Comparison of ENCODE assay signal across 24 mouse cellular contexts in genomic region chr16:33561308-33562009, GRCm38 (mm10). TPM values are rescaled to one million over a fixed set of nuclear protein-coding genes. Genes with fewer than 3 reads are reported as not detected.
DNase-seq lines count a peak whose midpoint lies in the region; ATAC-seq and TF ChIP-seq lines count a peak whose summit lies in the region.
"Had no signal": no experiment of that assay in that cellular context is flagged by ENCODE, and none has a peak within 500 bp of the region (broad histone marks: within the 10 kb centered on the region; RNA-seq: fewer than 3 reads in every experiment).

No protein-coding gene starts in this region.

- WGBS in heart, embryonic 11.5 days (ENCODE audit: insufficient replicate concordance) = 78% methylated on average over 12 of the region's 12 CpGs
- WGBS in kidney, postnatal 0 days = 84% methylated on average over 12 of the region's 12 CpGs
- WGBS in embryonic facial prominence, embryonic 10.5 days = 85% methylated on average over 12 of the region's 12 CpGs
- 42% methylated on average over 12 of the region's 12 CpGs for WGBS in small intestine, adult 2 months

- no peaks in the 10 kb centered on the region for H3K36me3 ChIP-seq in heart, embryonic 11.5 days (ENCODE audit: control insufficient read depth, insufficient read depth, low read length)
- H3K36me3 ChIP-seq in kidney, postnatal 0 days (ENCODE audit: insufficient read depth, low read length) = no peaks in the 10 kb centered on the region
- H3K36me3 ChIP-seq in embryonic facial prominence, embryonic 10.5 days (replicated peaks) = no peaks in the 10 kb centered on the region
- H3K36me3 ChIP-seq in small intestine, adult 2 months (ENCODE audit: control insufficient read depth, insufficient read depth, low read length) = no peaks in the 10 kb centered on the region
- H3K36me3 ChIP-seq: forebrain, embryonic 12.5 days; limb, embryonic 13.5 days; neural tube, embryonic 15.5 days had no signal

- no peaks in the 10 kb centered on the region for H3K27me3 ChIP-seq in heart, embryonic 11.5 days (ENCODE audit: control insufficient read depth, insufficient read depth, low read length)
- H3K27me3 ChIP-seq in kidney, postnatal 0 days (ENCODE audit: insufficient read depth, low read length) = no peaks in the 10 kb centered on the region
- no peaks in the 10 kb centered on the region for H3K27me3 ChIP-seq in embryonic facial prominence, embryonic 10.5 days (replicated peaks; ENCODE audit: low read depth, poor library complexity, severe bottlenecking)
- H3K27me3 ChIP-seq in small intestine, adult 2 months (ENCODE audit: control insufficient read depth, insufficient read depth, low read length) = no peaks in the 10 kb centered on the region
- H3K27me3 ChIP-seq: forebrain, embryonic 12.5 days; limb, embryonic 13.5 days; neural tube, embryonic 15.5 days had no signal

- H3K9me3 ChIP-seq in heart, embryonic 11.5 days (replicated peaks; ENCODE audit: control insufficient read depth, low read length) = no peaks in the 10 kb centered on the region
- H3K9me3 ChIP-seq in kidney, postnatal 0 days (replicated peaks; ENCODE audit: low read length) = no peaks in the 10 kb centered on the region
- H3K9me3 ChIP-seq in embryonic facial prominence, embryonic 10.5 days = no peaks in the 10 kb centered on the region
- H3K9me3 ChIP-seq: forebrain, embryonic 12.5 days; limb, embryonic 13.5 days; megakaryocyte, embryonic 14.5 days; neural tube, embryonic 15.5 days had no signal

- peak; percentile 91 for DNase-seq in heart, adult 11 months
- no peak for DNase-seq in kidney, postnatal 0 days (ENCODE audit: low spot score)
- no peak for DNase-seq in kidney, adult 9 months
- no peak for DNase-seq in embryonic facial prominence, embryonic 10.5 days (ENCODE audit: low spot score)
- DNase-seq in spleen, postnatal 4 days (ENCODE audit: low spot score in 2 of 2) = no peak
- DNase-seq: cerebellum, adult 11-12 months; cerebellum, postnatal 10 days; gastrocnemius, postnatal 10 days; kidney, adult 8-10 months; kidney, postnatal 25 days; layer of hippocampus, adult 9-11 months; lung, embryonic 14.5 days; right cerebral cortex, adult 18-20 months; thymus, postnatal 14 days had no signal

- no peak for TF ChIP-seq POLR2A in small intestine, adult 2 months (IDR thresholded peaks at IDR 0.05; ENCODE audit: low read depth, low read length)

- no peak overlapping the region for H3K4me2 ChIP-seq in heart, embryonic 11.5 days
- H3K4me2 ChIP-seq in kidney, postnatal 0 days (ENCODE audit: low read length) = no peak overlapping the region
- H3K4me2 ChIP-seq: forebrain, embryonic 12.5 days; limb, embryonic 13.5 days; lung, embryonic 14.5 days; neural tube, embryonic 15.5 days had no signal

- no peak overlapping the region for H3K27ac ChIP-seq in heart, embryonic 11.5 days (ENCODE audit: low read depth, low read length)
- 0 out of 2 replicates have a peak overlapping the region, but pooled peaks have one; percentile 25 for H3K27ac ChIP-seq in kidney, postnatal 0 days
- H3K27ac ChIP-seq in embryonic facial prominence, embryonic 10.5 days (replicated peaks) = 0 out of 2 replicates have a peak overlapping the region, but pooled peaks have one; percentile 58
- H3K27ac ChIP-seq in small intestine, adult 2 months (ENCODE audit: insufficient read depth, low read depth, low read length) = peak overlapping the region; percentile 77
- H3K27ac ChIP-seq: limb, embryonic 13.5 days; liver, embryonic 14.5 days; neural tube, embryonic 15.5 days had no signal

- peaks cover 17% of the 10 kb centered on the region for H3K4me1 ChIP-seq in heart, embryonic 11.5 days (ENCODE audit: control insufficient read depth, insufficient read depth, low read length)
- H3K4me1 ChIP-seq in kidney, postnatal 0 days (replicated peaks; ENCODE audit: insufficient read depth, low read length) = 0 out of 2 replicates have a peak, but pooled peaks cover 4% of the 10 kb centered on the region
- peaks cover 24% of the 10 kb centered on the region for H3K4me1 ChIP-seq in embryonic facial prominence, embryonic 10.5 days
- peaks cover 34% of the 10 kb centered on the region for H3K4me1 ChIP-seq in small intestine, adult 2 months (ENCODE audit: control insufficient read depth, insufficient read depth, insufficient read length, low read length)

- ATAC-seq in heart, embryonic 11.5 days (replicated peaks; ENCODE audit: insufficient number of reproducible peaks, low FRiP score, low TSS enrichment) = no peak
- no peak for ATAC-seq in kidney, postnatal 0 days (replicated peaks; ENCODE audit: low FRiP score, low read depth)
- ATAC-seq in megakaryocyte progenitor cell, adult 5-6 weeks (replicated peaks; ENCODE audit: poor library complexity) = no peak
- ATAC-seq: CD4-positive, CD25-positive, alpha-beta regulatory T cell, adult 4 months had no signal

- no peak overlapping the region for H3K9ac ChIP-seq in heart, embryonic 11.5 days (ENCODE audit: low read depth, low read length)
- no peak overlapping the region for H3K9ac ChIP-seq in kidney, postnatal 0 days (ENCODE audit: low read depth, low read length)
- H3K9ac ChIP-seq: forebrain, embryonic 12.5 days; limb, embryonic 13.5 days; liver, embryonic 14.5 days; lung, embryonic 14.5 days; neural tube, embryonic 15.5 days had no signal

- TF ChIP-seq CTCF in kidney, postnatal 0 days (IDR thresholded peaks at IDR 0.05; ENCODE audit: low read depth) = no peak
- TF ChIP-seq CTCF in small intestine, adult 2 months (IDR thresholded peaks at IDR 0.05; ENCODE audit: extremely low read depth, insufficient read length, insufficient replicate concordance, low read depth, low read length) = no peak

- no peak overlapping the region for H3K4me3 ChIP-seq in heart, embryonic 11.5 days (ENCODE audit: low read depth, low read length)
- H3K4me3 ChIP-seq in kidney, postnatal 0 days (replicated peaks; ENCODE audit: low read depth, low read length) = no peak overlapping the region
- no peak overlapping the region for H3K4me3 ChIP-seq in embryonic facial prominence, embryonic 10.5 days
- no peak overlapping the region for H3K4me3 ChIP-seq in small intestine, adult 2 months (ENCODE audit: low read depth, low read length)
- H3K4me3 ChIP-seq: forebrain, embryonic 12.5 days; limb, embryonic 13.5 days; megakaryocyte, embryonic 14.5 days; neural tube, embryonic 15.5 days had no signal

RNA-seq across cellular contexts. Expression of gene Slc12a8, which starts 44.3 kb away (rescaled TPM):
- 1.6 and 2.0 TPM in 2 replicates for polyA plus RNA-seq in heart, embryonic 11.5 days (2014; fragmentation: Nextera tagmentation; extraction: Ambion mirVana)
- polyA plus RNA-seq in kidney, postnatal 0 days (2015; fragmentation: Nextera tagmentation; extraction: Ambion mirVana) = 0.89 and 0.91 TPM in 2 replicates
- polyA plus RNA-seq in embryonic facial prominence, embryonic 10.5 days (2016; fragmentation: Nextera tagmentation; extraction: Ambion mirVana) = 0.50 and 0.79 TPM in 2 replicates
- 20.9 and 46.7 TPM in 2 replicates for polyA plus RNA-seq in small intestine, adult 2 months (2012; rRNA removed)
- total RNA-seq in megakaryocyte progenitor cell, adult 5-6 weeks (2015) = not detected in 2 replicates
- not detected in 2 replicates for total RNA-seq in megakaryocyte progenitor cell, adult 5-6 weeks (2017)
- total RNA-seq: granulocyte monocyte progenitor cell, adult 5-6 weeks had no signal
